Mouse (Mus musculus): Measurements from ENCODE around the gene Bcl2l11.

- TF ChIP-seq GATA1 (IDR thresholded peaks at IDR 0.05; ENCODE audit: borderline replicate concordance, low read length) (no peak), FLI1 (IDR thresholded peaks at IDR 0.05; ENCODE audit: low read length) (no peak)
Measured at GRCm38 (mm10) chr2:128094602-128095001, 31.2 kb upstream of the Bcl2l11 start.
